Mouse (Mus musculus) kidney, adult 11 months (tissue): Measurements from ENCODE around the gene Stk24.

ENCODE experiments used
- DNase-seq: peaks from one replicate; pipeline ENCODE4 v3.0.0; 2022

Stk24 gene

GRCm38 (mm10) chr14:121378243-121379115 lies 1.3 kb downstream of the Stk24 start:
- peak; percentile 77 for DNase-seq

DNA sequence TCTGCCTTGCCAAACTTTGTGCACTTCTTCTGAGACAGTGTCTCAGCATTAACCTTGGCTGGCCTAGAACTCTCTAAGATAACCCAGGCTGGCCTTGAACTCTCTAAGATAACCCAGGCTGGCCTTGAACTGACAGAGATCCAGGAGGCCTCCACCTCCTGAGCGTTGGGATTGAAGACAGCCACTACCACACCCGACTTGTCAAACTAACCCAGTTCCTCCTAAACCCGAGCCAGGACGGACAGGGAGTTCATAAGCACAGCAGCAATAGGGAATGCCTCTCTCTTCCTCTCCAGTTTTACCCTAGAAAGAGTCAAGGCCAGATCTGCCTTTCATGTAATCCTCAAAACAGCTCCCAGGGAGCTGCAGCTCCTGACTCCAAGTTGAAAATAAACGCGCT lies 3.2 kb downstream of the Stk24 start:
- no peak for DNase-seq

DNA sequence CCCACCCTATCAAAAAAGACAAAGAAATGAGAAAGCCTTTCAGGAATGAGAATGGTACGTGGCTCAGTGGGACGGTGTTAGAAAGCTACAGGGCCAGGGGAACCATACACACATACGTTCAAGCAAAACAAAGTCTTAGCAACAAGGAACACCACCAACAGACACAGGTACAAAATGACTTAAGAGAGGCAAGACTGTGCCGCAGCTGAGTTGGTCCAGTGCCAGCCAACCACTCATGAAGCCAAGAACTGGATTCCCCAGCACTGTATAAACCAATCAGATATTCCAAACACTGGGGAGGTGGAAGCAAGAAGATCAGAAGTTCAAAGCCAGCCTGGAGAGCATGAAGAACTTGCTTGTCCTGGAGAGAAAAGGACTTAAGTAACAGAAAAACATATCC lies 5.9 kb downstream of the Stk24 start:
- DNase-seq: no peak

DNA sequence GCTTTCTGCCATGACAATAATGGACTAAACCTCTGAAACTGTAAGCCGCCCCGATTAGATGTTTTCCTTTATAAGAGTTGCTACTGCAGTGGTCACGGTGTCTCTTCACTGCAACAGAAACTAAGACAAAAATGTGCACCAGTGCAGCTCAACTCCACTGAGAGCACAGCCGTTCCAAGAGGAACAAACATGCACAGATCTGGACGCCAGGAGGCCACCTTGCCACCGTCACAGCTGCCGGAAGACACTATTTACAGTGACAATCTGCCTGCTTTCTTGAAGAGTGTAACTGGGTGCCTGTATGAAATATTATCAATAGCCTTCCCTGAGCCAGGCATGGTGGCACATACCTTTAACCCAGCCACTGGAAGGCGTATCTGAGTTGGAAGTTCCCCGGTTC lies 6.8 kb downstream of the Stk24 start:
- DNase-seq: no peak

DNA sequence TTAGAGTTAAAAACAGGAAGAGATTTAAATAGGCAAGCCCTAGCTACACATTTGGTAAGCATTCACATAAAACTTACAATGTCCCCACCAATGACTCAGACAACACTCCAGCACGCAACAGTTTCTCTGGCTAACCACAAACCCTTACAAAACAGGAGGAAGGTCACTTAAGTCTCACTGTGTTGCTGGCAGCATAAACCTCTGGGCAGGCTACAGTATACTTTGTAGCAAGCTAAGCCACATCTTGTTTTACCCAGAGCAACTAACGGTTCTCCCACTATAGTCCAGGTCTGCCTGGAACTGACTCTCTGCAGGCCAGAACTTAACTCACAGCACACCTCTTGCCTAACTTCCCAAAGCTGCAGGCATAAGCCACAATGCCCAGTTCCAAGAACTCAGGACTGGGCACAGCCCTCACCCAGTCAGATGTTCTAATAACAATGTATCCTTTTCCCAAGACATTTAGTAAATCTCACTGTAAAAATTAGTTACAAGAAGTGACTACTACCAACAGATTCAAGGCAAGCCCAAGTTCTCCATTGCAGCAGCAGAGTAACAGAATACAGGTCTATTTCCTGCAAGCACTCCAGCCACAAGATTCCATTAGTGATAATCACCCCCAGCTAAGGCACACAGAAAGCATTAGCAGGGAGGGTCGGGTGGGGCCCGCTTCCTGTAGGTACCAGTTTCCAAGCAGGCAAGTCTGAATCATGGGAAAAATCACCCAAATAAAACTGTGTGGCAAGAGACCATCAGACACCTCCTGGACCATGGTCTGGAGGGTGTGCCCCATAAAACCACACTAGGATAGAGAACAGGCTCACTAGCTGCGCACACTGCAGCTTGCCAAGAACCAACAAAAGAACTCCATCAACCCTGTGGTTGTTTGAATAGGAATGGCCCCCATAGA lies 7.6 kb downstream of the Stk24 start:
- no peak for DNase-seq

DNA sequence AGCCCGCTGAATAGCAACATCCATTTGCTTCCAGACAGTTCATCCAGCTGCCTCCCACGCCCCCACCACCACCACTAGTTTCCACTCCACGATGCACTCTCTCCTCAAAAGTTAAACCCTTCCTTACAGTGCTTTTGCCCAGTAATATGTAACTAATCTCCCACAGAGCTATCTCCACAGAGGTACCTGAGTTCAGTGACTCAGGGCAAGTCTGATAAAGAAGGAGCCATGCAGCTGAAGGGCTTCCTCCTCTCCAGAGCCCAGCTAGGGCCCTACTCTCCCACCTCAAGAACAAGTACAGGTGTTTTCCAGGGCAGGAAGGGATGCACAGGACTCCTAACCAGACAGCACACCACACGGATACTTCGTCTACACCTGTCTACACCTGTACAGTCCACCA lies 10.4 kb downstream of the Stk24 start:
- DNase-seq: no peak

DNA sequence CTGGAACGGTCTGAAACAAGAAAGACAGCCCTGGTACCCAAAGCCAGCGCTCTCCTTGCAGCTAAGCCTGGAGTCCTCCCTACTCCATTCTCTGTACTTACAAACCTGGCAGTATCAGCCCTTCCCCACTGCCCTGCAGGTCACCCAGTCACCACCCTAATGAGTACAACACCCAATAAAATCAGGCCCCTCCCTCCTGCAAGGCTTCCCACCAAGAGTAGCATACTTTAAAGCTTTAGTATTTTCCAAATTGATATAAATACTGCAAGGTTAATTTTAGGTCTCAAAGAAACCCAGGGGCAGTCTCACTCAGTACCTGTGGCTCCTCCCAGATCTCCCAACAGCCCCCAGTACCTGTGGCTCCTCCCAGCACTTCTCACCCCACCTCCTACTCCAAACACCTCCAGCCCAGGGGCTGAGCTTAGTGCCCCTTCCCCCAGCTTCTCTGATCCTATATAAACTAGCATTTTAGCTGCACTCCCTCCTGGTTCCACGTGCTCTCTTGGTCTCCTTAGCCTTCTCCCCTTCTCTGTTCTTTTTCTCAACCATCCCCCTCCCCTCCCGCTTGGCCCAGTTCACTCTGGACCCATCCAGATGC lies 11.6 kb downstream of the Stk24 start:
- peak; percentile 55 for DNase-seq

DNA sequence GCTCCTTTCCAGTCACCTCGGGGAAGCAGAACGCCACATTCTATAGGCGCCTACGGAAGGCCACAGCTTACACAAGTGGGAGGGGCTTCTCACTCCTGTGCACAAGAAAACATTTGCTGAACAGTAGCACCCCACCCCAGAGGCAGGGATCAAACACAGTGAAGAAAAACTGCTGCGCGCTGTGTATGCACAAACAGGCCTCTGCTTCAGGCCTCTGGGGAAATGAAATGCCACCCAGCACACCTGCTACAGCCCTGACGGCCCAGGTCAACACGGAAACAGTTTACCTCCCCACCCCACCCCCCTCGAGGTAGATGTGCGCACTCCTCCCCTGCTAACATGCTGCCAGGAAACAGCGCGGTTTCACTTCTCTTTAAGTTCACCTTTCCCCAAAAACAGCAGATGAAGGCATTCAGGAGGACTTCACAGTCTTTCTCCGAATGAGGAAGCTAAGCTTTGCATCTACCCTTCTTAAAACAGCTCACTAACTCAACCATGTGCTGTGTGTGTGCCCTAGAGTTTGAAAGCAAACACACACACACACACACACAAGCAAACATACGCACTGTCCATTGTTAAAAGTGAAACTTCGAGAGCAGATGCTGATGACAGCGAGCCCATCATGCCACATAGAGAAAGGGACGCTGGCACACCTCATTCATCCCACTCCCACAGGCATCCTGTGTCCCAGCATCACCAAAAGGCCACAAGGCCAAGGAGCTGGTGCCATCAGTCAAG lies 13.7 kb downstream of the Stk24 start:
- no peak for DNase-seq

GRCm38 (mm10) chr14:121365390-121365789 lies 14.4 kb downstream of the Stk24 start:
- no peak for DNase-seq

DNA sequence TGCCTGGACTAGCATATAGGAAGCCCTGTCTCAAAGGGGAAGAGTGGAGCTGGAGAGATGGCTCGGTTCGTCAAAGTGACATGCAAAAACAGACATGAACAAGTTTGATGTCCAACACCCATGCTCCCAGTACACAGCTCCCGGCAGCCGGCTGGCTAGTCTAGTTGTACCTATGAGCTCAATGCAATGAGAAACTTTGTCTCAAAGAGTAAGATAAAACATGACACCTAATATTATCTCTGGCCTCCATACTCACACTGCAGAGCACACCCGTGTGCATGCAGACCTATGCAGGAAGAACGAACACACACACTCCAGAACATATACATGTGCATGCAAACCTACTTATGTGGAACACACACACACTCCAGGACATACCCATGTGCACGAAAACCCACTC lies 15.5 kb downstream of the Stk24 start:
- no peak for DNase-seq

DNA sequence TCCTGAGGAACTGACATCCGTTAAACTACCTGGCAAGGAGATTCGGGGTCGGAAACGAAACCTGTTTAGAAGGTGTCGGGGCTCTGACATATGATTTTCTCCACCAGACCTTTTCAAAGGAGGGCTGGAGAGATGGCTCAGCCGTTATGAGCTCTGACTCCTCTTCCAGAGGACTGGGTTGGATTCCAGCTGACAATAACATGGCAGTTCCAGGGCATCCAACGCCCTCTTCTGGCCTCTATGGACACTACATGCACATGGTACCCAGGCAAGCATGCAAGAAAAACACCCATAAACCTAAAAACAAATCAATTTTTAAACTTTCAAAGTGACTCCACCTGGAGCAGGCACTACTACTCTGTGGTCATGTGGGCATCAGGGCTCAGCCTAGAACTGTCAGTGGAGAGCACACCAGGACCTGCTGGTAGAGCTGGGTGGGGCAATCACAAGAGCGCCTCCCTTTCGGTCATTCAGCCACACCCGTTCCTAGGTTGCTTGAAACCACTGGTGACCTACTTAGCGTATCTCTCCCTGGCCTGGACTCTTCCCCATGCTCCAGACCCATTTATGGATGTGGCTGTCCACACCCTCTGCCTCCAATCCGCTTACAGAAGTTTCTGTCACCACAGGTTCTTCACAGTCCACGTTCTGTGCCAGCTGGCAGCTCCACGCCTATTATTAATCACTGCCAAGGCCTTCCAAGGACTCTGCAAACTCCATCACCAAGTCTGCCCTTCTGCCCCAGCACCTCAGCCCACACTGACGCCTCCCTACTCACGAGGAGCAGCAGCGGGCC lies 18.3 kb downstream of the Stk24 start:
- DNase-seq: peak; percentile 87

DNA sequence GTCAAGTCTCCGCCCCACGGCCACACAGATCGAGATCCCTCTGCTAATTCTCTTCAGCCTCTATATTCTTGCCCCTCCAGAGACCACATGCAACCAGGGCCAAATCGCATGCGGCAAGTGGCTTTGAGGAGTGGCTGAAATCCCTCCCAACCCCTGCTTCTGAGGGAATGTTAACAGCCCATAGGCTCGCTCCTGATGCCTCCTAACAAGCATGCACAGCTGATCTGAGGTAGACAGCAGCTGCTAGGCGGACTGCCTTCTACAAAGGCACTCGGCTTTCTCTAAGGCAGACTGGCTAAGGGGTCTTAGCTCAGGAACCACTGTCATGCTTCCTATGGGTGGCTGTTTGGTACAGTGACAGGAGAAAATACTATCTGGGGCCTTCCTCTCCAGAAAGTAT lies 20.0 kb downstream of the Stk24 start:
- no peak for DNase-seq

- no peak for DNase-seq
Observed at GRCm38 (mm10) chr14:121359015-121359414, 20.8 kb downstream of the Stk24 start.

DNA sequence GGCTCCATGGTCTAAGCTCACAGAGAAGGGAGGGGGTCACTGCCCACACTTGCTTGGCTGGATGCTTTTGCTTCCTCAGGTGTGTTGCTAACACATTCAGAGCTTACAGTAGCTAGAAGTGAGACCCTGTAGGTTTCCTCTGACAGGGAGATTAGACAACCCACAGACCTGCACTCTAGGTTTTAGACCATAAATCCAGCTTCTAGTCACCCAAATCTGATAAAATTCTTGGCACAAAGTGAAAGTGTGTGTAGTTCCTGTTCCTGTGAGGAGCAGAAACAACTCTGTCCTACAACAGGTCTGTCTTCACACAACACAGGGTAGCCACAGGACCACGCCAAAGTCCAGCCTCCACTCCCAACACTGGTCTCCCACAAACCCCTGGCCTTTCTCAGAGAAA lies 21.5 kb downstream of the Stk24 start:
- DNase-seq: no peak

DNA sequence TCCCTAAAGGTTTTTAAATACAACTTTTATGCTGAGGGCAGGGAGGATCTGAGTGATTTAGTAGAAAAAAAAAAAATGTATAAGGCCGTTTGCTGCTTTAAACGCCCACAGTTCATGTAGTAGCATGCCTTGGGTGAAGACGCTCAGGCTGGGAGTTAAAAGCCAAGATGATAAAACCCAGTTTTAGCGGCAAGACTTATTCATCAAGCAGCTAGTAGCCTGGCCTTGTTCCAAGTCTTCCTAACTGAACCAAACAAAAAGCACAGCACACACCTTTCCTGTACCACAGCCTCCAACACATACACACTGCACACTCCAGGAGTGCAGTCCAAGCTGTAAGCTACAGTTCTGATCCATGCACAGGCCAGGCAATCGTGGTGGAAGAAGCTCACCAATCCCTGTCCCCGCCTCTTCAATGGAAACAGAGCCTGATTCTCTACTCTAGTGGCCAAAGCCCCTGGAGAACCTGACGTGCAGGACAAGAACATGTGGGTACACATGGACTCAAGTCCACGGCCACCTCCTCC lies 23.4 kb downstream of the Stk24 start:
- no peak for DNase-seq

GRCm38 (mm10) chr14:121355732-121356131 lies 24.1 kb downstream of the Stk24 start:
- DNase-seq: no peak

DNA sequence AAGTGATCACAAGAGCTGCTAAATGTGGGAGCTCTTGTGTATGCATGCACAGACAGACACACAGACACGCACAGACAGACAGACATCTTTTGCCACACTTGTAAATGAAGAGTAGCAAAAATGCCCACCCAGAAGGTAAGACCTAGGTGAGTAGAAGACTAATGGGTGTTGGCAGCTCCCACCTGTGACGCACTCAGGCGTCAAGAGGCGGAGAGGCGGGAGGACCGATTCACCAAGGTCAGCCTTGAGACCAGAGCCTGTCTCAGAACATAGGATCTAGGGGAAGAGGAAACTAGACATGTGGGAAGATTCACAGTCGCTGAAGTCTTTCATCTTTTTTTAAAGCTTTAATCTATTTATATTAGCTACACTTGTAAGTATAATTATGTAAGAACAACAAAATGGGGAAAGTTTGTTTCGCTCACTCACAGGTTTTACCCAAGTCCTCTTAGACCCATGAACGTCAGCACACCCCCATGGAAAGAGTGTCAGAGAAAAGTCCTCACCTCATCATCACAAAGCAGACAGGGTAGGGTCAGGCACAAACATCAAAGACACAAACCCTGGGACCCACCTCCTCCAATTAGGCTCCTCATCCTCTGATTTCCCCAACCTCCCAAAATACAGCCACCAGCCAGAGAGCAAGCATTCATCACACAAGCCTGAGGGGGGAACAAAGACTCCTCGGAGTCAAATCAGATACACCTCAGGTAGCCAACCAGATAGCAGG lies 26.0 kb downstream of the Stk24 start:
- no peak for DNase-seq

GRCm38 (mm10) chr14:121352744-121353143 lies 27.1 kb downstream of the Stk24 start:
- DNase-seq: no peak

DNA sequence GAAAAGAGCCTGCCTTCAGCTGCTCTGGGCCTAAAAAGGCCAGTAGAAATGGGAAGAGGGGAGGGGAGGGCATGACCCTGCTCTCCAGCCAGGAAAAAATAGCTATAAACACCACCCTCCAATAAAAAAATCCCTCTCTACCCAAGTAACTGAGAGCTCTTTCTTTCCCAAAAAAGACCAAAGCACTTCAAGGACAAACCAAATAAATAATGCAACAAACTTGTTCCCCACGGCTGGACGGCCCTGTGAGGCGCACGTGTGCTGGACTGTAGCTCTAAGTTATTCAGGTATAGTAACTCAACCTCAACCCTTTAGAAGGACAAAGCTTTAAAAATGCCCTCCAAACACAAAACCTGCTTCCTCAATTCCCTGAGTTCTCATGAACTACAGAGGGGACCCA lies 28.1 kb downstream of the Stk24 start:
- DNase-seq: peak; percentile 64

DNA sequence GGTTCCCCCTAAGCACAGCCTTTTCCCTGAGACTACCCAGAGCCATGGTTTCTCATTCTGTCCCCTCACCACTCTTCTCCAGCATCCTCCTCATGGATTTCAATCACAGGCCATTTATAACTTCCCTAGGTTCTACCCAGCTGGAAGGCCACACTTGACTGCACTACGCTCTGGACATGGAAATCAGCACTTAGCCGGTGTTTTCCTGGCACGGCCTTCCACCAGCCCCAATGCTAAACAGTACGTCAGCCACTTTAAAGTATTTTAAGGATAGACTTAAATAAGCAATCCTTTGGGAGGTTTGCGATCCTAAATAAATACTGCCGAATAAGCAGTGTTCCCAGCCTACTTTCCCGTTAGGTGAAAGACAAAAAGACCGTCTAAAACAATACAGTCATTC lies 29.8 kb downstream of the Stk24 start:
- DNase-seq: peak; percentile 52

DNA sequence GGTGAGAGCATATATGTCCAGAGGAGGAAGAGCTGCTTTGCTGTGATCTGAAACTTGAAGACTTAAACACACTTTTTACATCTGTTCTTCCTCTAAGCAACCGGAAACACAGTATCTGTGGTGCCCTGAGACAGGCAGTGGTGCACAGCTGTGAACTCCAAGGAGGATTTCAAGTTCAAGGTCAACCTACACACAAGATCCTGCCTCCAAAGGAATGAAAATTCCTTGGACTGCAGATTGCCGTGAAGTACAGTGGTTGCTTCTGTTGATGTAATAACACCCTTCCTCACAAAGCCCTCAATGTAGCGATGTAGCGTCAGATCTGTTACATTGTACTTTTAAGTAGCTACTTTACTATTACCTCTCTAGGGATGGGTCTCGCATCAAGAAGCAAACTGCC lies 30.5 kb downstream of the Stk24 start:
- DNase-seq: no peak
